In the genomic region with DNA sequence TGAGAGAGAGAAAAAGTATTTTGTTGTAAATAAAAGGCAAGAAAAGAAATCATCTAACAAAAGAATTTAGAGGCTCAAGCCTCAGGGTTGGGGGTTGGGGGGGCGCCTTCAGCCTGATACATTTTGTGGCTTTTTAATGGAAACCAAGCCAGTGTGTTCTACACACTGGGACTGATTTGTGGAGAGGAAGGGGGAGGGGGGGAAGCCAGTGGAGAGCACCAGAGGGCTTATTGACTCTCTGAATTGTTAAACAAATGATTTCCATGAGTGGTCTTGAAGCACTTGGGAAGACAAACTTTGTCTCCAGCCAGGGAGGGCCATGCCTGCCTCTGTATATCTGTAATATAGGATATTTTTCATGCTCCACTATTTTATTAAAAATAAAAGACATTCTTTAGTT, we compare ENCODE assay signal across 15 mouse cellular contexts. TPM values are rescaled to one million over a fixed set of nuclear protein-coding genes. Genes with fewer than 3 reads are reported as not detected.
DNase-seq lines count a peak whose midpoint lies in the region; ATAC-seq lines count a peak whose summit lies in the region.
"Had no signal": no experiment of that assay in that cellular context is flagged by ENCODE, and none has a peak within 500 bp of the region (broad histone marks: within the 10 kb centered on the region; RNA-seq: fewer than 3 reads in every experiment).

No protein-coding gene starts in this region.

- peak overlapping the region; percentile 96 for H3K27ac ChIP-seq in embryonic facial prominence, embryonic 13.5 days
- H3K27ac ChIP-seq in limb, embryonic 10.5 days, result peak overlapping the region; percentile 98
- H3K27ac ChIP-seq in midbrain, embryonic 16.5 days (ENCODE audit: low read length), result no peak overlapping the region
- H3K27ac ChIP-seq: heart, embryonic 15.5 days; liver, embryonic 14.5 days had no signal

- H3K9me3 ChIP-seq in embryonic facial prominence, embryonic 13.5 days, result no peaks in the 10 kb centered on the region
- no peaks in the 10 kb centered on the region for H3K9me3 ChIP-seq in limb, embryonic 10.5 days (replicated peaks)
- H3K9me3 ChIP-seq in midbrain, embryonic 16.5 days (replicated peaks; ENCODE audit: control insufficient read depth, low read length, poor library complexity, severe bottlenecking), result no peaks in the 10 kb centered on the region
- H3K9me3 ChIP-seq: heart, embryonic 15.5 days had no signal

- peak overlapping the region; percentile 88; the same call in 1 of the 2 replicates for H3K9ac ChIP-seq in embryonic facial prominence, embryonic 13.5 days
- H3K9ac ChIP-seq in midbrain, embryonic 16.5 days (ENCODE audit: low read depth, low read length), result no peak overlapping the region
- H3K9ac ChIP-seq: heart, embryonic 15.5 days; liver, embryonic 14.5 days had no signal

- peaks cover 16% of the 10 kb centered on the region for H3K27me3 ChIP-seq in embryonic facial prominence, embryonic 13.5 days
- H3K27me3 ChIP-seq in limb, embryonic 10.5 days (ENCODE audit: low read depth, poor library complexity, severe bottlenecking), result peaks cover 3% of the 10 kb centered on the region; the same call in 1 of the 2 replicates
- H3K27me3 ChIP-seq in midbrain, embryonic 16.5 days (ENCODE audit: control insufficient read depth, insufficient read depth, low read depth, low read length), result peaks cover 20% of the 10 kb centered on the region; the same call in 1 of the 2 replicates

- WGBS in embryonic facial prominence, embryonic 13.5 days, result 32% methylated on average over 1 of the region's 1 CpGs
- 15% methylated on average over 1 of the region's 1 CpGs for WGBS in limb, embryonic 10.5 days
- WGBS in midbrain, embryonic 16.5 days, result 12% methylated on average over 1 of the region's 1 CpGs

- peaks cover 75% of the 10 kb centered on the region for H3K4me1 ChIP-seq in embryonic facial prominence, embryonic 13.5 days
- H3K4me1 ChIP-seq in limb, embryonic 10.5 days, result peaks cover 79% of the 10 kb centered on the region
- peaks cover 34% of the 10 kb centered on the region for H3K4me1 ChIP-seq in midbrain, embryonic 16.5 days (ENCODE audit: control insufficient read depth, insufficient read depth, low read length)

- peak overlapping the region; percentile 74 for H3K4me3 ChIP-seq in embryonic facial prominence, embryonic 13.5 days
- peak overlapping the region; percentile 93 for H3K4me3 ChIP-seq in limb, embryonic 10.5 days
- H3K4me3 ChIP-seq in midbrain, embryonic 16.5 days (ENCODE audit: low read depth, low read length), result peak overlapping the region; percentile 51; the same call in 1 of the 2 replicates
- H3K4me3 ChIP-seq: heart, embryonic 15.5 days had no signal

- no peak for ATAC-seq in embryonic facial prominence, embryonic 13.5 days (ENCODE audit: insufficient number of reproducible peaks, insufficient read depth, low FRiP score, low TSS enrichment, low read depth)
- no peak for ATAC-seq in midbrain, embryonic 16.5 days
- no peak for ATAC-seq in CD4-positive, CD25-positive, alpha-beta regulatory T cell, adult 4 months
- ATAC-seq: inflammation-experienced regulatory T-cells, adult 6 months had no signal

- H3K36me3 ChIP-seq in embryonic facial prominence, embryonic 13.5 days, result no peaks in the 10 kb centered on the region
- H3K36me3 ChIP-seq in limb, embryonic 10.5 days, result peaks cover 5% of the 10 kb centered on the region; the same call in 1 of the 2 replicates
- H3K36me3 ChIP-seq in midbrain, embryonic 16.5 days (ENCODE audit: control insufficient read depth, insufficient read depth, low read length), result no peaks in the 10 kb centered on the region
- H3K36me3 ChIP-seq: heart, embryonic 15.5 days had no signal

- DNase-seq in embryo, embryonic 11 days, result peak; percentile 50
- no peak for DNase-seq in embryo, embryonic 10 days (ENCODE audit: low spot score)
- DNase-seq in limb, embryonic 10.5 days (ENCODE audit: low spot score), result peak; percentile 49
- DNase-seq in ovary, postnatal 10 days (ENCODE audit: low spot score), result no peak
- DNase-seq in left cerebral cortex, adult 11 months (ENCODE audit: low spot score), result no peak
- DNase-seq: cerebellum, adult 11 months; kidney, postnatal 36 days; retina, postnatal 1 day; thymus, postnatal 14 days had no signal

- H3K4me2 ChIP-seq in embryonic facial prominence, embryonic 13.5 days, result peak overlapping the region; percentile 89
- H3K4me2 ChIP-seq in midbrain, embryonic 16.5 days (ENCODE audit: low read length), result peak overlapping the region; percentile 97
- H3K4me2 ChIP-seq: heart, embryonic 15.5 days had no signal

RNA-seq across cellular contexts. Expression of a gene that starts 3.0 kb away (rescaled TPM):
- 9.2 and 12.6 TPM in 2 replicates for polyA plus RNA-seq in embryonic facial prominence, embryonic 13.5 days (2015; fragmentation: Nextera tagmentation; extraction: Ambion mirVana)
- polyA plus RNA-seq in limb, embryonic 10.5 days (2016; fragmentation: Nextera tagmentation; extraction: Ambion mirVana), result 8.1 and 10.5 TPM in 2 replicates
- 4.5 and 5.3 TPM in 2 replicates for polyA plus RNA-seq in midbrain, embryonic 16.5 days (2015; fragmentation: Nextera tagmentation; extraction: Ambion mirVana)
- not detected for polyA plus RNA-seq in CD4-positive, CD25-positive, alpha-beta regulatory T cell, adult 4 months (2017; shearing (Covaris generic))
- polyA plus RNA-seq: inflammation-experienced regulatory T-cells, adult 6 months had no signal

Comparison
In these comparisons a context has a peak if more than half of its experiments do, and no peak if none do; other contexts are left out.
1. DNase-seq: peak in embryo, embryonic 11 days (single experiment) and limb, embryonic 10.5 days (single experiment); none in embryo, embryonic 10 days (single experiment), ovary, postnatal 10 days (single experiment) and left cerebral cortex, adult 11 months (single experiment).
2. Peak in every context shown above with its lines, with median percentiles within 50 percentile points of each other: H3K4me3 ChIP-seq.